Mouse (Mus musculus) CD4-positive, CD25-positive, alpha-beta regulatory T cell, adult 4 months (primary cell): ENCODE data around the gene Gstt1. TPM values are rescaled to one million over a fixed set of nuclear protein-coding genes. Genes with fewer than 3 reads are reported as not detected.
"Not testable (repeated sequence)": the region's sequence is repeated elsewhere in the genome, so short reads cannot be mapped to it uniquely, and the experiment has no call there.

Source experiments
- ATAC-seq: one replicate; pipeline ENCODE4 v1.8.0; 2017
- polyA plus RNA-seq, 2 experiments: library from polyadenylated mRNA; unstranded; fragments of 100-300 nt; shearing (Covaris generic); gene quantifications; one replicate each; pipeline ENCODE4 v1.2.1; 2017

Gstt1 gene
- polyA plus RNA-seq: 1 to 10 TPM in 1 of 2 experiments, not detected in 1; 1.3 TPM

DNA sequence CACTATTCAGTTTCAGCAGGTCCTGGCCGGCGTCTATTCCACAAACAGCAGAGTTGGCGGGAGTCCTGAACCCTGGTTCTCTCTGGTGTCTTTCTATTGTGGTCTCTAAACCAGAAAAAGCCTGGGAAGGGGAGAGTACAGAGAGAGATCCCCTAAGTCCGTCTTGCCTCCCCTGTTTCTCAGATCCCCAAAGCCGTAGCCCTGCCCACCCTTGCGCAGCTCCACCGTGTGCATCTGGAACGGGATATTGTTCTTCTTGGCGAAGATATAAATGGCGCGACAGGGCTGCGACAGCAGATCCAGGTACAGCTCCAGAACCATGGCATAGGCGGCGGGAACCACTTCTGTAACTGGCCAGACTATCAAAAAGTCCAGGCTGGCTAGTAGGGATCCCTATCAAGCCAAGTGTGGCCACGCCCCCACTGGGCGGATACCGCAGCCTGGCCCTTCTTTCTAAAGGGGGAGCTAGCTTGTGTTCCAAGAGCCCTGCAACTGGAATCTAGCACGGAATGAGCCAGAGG, at the start of gene Gstt1:
Gene Gstt1, minus strand, starts transcription at position 409 of the 521 bp plus-strand sequence.
- ATAC-seq: peak; percentile 35

DNA sequence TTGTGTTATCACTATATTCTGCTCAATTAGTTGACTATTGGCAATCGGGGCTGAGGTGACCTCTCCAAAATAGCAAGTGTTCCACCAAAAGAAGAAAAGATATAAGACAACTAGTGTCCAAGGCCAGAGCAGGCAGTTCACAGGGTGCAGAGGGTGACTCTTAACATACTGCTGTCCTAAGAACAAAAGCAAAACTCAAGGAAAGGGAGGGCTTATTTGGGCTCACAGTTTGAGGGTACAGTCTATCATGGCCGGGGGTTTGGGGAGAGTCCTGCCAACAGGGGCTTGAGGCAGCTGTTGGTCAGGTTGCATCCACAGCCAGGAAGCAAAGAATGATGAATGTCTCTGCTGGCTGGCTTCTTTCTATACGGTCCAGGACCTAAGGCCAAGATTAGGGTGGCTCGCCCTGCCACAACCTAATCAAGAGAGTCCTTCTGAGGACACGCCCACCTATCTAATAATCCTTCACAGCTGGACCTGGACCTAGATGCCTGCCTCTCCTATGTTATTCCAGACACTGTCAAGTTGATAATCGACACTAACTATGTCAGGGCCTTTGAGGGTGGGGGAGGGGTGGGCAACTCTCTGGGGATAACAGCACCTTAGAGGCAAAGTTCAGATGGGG, 47.0 kb upstream of the Gstt1 start:
- ATAC-seq: no peak

DNA sequence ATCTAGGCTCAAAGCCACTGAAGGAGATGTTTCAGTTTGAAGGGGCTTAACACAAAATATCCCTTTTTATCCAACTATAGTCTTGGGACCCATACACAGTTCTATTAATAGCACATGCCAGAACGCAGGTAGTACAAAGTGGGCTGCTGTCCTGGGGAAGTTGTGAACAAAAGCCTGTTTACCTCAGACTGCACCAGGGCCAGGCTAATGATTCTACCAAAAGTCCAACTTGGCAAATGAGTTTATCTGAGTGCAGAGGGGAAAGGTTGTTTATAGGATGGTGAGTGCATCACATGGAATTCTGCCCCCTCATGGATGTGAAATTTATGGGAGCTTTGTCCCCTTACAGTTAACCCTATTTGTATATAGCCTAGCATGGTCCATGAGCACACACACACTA, 46.4 kb upstream of the Gstt1 start:
- ATAC-seq: no peak

DNA sequence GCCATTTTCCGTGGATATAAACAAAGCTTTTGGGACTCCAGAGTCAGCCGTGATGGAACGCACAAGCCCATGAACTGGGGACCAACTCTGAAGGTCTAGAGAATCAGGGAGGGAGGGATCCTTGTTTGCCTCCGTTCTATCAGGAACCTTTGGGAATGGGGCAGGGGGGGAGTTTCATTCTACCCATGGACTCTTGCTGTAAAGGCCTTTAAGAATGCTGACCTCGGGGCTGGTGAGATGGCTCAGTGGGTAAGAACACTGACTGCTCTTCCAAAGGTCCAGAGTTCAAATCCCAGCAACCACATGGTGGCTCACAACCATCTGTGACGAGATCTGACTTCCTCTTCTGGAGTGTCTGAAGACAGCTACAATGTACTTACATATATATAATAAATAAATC, 45.5 kb upstream of the Gstt1 start:
- ATAC-seq: not testable (repeated sequence)

DNA sequence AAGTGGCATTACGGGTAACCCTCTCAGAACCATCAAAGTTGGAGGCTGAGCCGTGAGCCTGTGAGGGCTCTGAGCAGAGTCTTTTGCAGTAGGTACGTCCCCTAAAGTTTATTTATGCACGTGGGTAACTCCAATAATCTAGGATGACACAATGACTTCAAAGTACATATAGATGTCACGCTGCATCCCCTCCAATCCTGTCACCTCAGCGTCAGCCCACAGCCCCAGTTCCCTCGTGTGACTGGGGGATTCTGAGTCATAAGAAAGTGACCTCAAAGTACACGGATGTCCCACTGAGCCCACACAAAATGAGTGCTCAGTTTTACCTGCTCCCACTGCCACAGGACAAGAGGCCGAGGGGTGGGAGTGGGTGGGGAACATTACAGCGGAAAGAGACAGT, 40.7 kb upstream of the Gstt1 start:
- peak; percentile 48 for ATAC-seq

DNA sequence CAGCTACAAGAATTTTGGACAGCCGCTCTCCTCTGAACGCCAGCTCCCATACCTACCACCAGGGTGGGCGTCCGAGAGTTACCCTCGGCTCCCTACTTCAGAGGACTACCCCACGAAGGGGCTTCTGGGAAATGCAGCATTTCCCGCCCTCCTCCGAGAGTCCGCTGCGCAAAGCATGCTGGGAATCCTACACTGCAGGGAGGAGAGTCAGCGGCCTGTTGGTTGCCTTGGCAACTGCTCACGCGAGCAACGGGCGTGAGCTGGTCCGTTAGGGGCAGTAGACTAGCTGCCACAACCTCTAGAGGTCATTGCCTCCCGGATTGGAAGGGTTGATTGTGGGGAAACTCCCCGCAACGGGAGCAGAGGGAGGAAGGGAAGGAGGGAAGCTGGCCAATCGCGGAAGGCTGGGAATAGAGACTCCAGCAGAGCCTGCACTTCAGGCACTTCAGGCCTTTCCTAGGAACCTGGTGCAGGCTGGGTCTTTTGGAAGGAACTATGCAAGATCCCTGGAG, 38.9 kb upstream of the Gstt1 start, which contains the start of gene Gstt2:
Gene Gstt2, minus strand, starts transcription at position 177 of the 512 bp plus-strand sequence.
- peak; percentile 5 for ATAC-seq

DNA sequence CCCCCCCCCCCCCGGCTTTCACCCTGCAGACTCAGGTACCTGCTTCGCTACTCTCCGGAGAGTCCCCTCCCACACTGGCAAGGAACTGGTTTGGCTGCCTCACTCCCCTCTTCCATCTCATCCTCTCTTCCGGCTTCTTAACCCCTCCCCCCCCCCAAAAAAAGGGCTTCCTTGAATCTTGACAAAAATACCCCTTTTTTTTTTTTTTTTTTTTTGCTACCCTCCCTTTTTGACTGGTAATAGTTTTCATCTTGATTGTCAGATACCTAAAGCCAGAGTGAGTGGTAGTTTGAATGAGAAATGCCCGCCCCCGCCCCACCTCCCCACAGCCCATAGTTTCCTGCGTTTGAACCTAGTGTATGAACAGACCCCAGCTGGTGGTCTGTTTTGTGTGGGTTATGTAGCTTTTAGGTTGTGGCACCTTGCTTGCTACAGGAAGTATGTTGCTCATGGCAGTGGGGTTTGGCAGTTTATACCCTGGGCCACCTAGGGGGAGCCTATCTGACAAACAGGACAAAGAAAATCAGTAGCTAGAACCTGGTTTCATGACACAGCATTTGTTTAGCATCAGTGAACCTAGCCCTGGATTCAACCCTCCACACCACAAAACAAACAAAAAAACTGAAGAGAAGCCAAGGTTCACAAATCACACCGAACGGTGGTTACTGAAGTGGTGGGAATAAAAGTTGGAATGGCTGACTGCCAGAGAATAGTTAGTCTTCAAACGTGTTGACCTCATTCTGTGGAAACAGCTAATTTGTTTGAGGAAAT, 37.6 kb upstream of the Gstt1 start:
- ATAC-seq: peak; percentile 41

DNA sequence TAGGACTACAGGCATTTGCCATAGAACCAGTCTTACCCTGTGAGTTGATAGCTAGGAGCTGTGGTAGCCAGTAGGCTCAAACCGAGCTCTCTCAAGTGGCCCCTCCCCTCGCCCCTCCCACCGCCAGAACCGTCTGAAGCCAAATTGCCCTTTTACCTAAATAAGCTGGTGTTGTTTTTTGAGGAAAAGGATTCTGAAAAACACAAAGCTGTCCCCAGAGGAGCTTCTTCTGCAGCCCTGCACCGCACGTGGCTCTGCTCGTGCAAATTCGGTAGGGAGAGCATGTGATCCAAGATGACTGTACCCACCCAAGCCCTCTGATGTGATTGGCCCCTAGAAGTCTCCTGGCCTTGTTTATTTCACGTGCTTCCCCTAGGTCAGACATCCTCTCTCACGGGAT, 36.9 kb upstream of the Gstt1 start:
- peak; percentile 57 for ATAC-seq

DNA sequence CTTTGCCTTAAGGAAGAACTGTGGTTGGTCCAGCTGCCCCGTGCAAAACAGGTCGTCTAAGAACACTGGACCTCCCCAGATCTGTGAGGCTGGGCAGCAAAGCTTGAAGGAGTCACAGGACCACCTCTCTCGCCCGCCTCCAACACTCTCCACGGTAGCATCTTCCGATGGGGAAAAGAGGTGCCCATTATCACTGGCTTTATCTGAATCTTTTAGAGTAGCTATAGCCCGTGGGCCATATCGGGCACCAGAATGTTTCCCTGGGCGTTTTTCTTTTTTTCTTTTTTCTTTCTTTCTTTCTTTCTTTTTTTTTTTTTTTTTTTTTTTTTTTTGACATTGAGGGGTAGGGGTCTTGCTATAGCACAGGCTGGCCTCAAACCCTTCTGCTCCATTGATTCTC, 36.3 kb upstream of the Gstt1 start:
- no peak for ATAC-seq

DNA sequence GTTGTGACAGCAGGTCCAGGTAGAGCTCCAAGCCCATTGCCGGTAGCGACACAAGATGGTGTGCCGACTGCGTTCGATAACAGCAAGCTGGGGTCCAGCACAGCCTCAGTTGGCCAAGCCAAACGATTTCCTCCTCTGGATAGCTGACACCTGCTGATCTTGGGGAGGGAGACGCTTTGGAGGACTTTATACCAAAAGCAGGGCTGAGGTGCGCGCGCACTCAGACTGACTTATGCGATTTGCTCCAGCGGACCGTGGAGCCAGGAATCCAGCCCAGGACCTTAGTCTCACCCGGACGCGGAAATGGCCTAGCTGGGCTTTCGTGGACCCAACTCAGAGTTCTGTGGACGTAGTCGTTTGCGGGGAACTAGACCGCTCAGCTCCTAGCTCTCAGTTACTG, 35.9 kb upstream of the Gstt1 start:
- ATAC-seq: peak; percentile 7

DNA sequence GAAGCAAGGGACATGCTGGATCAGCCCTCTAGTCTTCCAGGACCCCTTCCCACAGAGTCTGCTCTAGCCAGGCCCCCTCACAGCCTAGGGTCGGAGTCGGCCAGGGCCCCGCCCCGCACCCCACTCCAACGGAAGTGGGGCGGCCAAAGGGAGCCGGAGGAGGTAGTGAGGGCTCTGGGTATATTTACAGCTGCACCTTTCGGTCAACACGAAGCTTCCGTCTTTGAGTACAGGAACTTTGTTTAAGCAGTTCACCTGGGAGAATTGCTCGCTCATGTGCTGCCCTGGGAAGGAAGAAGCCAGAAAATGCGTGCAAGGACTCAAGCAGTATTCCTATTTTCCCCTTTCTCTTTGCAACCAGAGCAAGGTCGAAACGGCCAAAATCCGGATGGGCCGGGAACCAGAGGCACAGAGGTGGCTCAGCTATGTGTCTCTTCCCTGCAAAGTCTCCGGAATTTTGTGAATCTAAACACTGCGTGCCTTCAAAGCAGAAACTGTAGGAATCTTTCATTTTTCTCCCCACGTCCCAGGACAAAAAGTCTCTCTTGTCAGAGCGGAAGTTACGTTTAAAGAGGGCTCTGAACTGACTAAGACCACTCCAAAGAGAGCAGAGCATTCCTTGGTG, 35.2 kb upstream of the Gstt1 start:
- no peak for ATAC-seq

DNA sequence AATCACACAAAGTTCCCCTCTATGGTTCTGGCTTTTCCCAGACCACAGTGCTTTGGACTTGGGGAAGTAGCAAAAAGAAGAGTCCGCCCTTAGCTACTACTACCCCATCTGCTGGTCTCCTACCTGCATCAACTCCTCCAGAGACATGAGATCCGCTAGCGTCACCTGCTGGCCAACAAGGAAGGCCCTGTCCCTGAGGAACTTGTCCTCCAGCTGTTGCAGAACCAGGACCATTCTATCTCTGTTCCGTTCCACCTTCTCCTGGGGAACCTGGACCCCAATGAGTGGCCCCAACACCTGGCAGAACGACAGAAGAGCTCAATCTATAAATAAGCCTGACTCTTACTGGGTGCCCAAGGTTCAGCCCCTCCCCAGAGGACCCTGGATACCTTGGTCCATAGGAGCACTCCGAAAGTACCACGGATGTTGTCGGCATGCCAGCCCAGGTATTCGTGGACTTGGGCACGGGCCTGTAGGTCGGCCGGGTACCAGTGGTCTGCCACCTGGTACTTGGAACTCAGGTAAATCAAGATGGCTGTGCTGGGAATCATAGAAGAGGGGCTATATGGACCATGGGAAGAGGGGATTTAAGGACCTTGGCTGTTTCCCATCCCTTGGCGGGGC, 34.0 kb upstream of the Gstt1 start:
- ATAC-seq: no peak

DNA sequence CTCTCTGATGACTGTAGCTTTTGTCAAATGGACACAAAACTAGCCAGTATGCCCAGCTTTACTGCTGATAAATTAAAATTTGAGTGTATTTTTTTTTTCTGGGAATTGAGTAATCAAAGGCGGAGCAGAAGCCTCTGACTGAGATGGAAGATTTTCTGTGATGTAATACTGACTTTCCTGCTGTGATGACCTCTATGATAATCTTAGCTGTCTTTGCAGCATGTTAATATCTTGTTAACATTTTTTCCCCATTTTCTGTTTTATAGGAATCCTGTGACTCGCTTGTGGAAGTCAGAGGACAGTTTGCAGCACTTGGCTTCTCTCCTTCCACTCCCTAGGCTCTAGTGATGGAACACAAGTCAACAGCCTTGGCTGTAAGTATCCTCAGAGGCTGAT, 31.9 kb upstream of the Gstt1 start:
- no peak for ATAC-seq

DNA sequence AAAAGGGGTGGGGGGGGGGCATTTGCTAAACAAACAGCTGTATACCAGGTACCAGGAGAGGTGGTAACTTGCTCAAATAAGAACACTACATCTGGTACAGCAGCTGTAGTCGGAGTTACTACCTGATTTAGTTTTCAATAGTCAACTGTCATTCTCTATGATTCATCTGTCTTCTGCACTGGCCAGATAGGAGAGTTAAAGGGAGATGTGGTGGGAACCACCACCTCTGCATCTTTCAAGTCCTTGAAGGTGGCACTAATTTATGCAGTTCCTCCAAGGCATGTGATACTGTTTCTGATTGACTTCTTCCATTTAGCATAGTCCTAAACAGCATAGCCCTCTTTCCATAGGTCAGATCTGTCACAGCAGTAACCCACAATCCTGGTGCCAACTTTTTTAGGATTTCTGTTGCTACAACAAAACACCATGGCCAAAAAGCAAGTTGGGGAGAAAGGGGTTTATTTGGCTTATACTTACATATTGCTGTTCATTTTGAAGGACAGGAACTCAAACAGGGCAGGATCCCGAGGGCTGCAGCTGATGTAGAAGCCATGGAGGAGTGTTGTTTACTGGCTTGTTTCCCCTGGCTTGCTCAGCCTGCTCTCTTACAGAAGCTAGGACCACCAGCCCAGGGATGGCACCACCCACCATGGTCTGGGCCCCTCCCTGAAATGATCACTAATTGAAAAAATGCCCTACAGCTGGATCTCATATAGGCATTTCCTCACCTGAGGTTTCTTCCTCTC, 31.3 kb upstream of the Gstt1 start:
- no peak for ATAC-seq

DNA sequence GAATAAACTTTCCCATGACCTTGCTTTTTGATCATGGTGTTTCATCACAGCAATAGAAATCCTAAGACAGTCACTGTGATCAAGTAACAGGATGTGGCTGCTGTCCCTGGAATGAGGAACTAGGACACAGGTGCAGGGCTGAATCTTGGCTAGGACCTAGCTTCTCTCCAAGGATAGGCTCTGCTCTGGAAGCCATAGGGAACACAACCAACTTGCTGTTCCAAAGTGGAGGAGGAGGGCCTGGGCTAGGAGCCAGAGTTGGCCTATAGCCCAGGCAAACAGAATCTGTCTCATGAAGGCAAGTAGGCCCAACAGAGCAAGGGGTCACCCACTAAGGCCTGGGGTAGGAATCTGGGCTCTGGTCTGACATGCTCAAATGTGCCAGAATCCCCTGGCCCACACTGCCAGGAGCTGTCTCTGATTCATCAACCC, 30.1 kb upstream of the Gstt1 start:
- ATAC-seq: no peak

DNA sequence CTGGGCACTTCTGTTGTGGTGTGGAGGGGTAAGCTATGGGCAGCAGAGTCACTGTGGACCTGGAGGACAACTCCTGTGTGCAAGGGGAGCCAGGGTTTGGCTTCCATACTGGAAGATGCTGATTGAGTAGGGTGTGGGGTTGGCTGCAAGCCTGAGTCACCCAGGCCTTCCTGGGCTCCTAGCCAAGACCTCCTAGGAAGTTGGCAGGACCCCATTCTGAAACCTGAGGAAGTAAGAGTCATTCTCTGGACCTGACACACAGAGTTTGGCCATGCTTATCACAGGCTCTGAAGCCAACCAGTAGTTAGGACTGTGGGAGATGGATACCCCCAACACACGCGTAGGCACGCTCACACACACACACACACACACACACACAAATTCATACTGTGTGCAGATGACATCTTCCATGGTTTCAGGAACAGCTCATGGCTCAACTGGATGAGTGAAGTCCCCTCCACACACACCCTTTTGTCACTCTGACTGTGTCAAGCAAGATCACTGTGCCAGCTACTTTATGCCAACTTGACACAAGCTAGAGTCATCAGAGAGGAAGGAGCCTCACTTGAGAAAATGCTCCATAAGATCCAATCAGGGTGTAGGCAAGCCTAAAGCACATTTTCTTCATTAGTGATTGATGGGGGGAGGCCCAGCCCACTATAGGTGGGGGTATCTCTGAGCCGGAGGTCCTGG, 29.4 kb upstream of the Gstt1 start:
- no peak for ATAC-seq

DNA sequence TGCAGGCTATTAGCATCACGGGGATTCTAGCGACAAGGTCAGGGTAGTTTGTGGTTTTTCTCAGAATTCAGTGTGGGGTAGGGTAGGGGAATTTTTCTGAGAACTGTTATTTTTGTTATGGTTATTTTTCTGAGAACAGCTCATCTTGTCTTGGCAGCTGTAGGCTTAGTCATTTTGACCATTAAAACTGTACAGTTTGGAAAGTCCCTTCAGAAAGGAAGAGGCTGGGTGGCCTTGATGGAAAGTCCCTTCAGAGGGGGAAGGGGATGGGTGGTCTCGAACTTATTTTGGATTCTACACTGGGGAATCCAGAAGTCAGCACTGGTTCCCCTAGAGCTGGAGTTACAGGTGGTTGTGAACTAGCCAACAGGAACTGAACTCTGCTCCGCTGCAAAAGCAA, 26.1 kb upstream of the Gstt1 start:
- ATAC-seq: no peak

DNA sequence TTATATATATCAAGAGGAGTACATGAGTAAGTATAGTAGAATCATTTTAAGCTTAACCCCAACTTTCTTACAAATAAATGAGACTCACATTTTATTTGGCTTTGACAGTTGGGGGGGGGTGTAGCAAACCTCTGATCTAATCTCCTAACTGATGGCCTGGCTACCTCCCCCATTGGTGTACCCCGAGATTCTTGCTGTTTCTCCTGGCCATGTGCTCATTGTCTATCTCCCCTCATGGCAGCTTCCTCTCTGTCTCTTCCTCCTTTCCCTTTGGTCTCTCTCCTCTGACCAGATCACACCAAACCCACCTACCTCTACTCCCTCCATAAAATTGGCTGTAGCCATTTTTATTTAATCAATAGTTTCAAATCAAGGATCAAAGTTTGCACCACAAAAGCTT, 25.4 kb upstream of the Gstt1 start:
- no peak for ATAC-seq

DNA sequence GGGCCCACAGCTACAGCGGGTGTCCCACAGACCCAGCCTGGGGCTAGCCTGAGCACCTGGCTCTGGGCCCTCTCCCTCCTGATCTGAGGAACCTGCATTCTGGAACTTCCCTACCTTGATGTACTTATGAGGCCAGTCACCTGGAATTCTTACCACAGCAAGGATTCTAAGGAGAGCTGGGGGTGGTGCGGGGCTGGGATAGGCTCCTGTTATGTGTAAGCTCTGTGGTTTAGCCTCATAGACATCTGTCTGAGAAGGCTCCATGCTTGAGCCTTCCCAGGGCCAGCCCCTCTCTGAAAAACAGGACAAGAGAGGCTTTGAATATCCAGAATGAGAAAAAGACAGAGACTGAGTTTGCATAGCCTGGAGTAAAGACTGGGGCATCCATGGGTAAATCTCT, 24.1 kb upstream of the Gstt1 start, which contains the start of gene Gstt4:
Gene Gstt4, minus strand, starts transcription at position 101 of the 400 bp plus-strand sequence.
- ATAC-seq: no peak

DNA sequence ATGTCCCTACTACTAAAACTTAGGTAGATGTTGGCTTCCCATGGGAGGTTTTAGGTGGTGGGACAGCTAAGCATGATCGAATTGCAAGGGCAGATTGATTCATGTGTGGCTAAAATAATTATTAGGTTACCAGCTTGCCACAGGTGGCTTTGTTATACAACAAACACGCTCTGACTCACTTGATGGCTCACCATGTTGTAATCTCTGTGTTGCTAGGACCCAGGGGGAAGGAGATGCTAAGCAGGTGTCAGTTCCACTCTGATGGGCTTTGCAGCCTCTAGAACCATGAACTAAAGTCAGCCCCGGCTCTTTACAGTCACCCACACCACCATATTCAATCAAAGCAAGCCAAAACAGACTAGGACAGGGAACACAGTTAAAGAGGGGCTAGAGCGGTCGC, 21.5 kb upstream of the Gstt1 start:
- no peak for ATAC-seq

DNA sequence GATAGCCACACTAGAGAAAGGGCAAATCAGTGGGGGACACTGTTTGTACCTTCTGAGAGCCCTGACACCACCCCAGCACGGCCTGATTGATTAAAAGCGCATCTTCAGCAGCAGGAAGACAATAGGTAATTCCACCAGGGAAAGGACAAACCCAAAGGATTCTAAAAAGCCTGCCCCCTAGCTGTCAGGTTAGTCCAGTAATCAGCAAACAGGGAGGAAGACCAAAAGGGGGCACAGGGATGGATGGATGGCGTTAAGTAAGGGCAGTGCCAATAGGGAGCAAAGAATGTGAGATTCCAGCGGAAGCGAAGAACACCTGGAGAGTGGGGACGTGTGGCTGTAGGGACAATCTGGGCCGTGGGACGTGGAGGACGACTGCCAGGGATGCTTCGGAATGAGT, 20.3 kb upstream of the Gstt1 start:
- no peak for ATAC-seq
